Mouse (Mus musculus): ENCODE data around the gene Slc22a6. TPM values are rescaled to one million over a fixed set of nuclear protein-coding genes. Genes with fewer than 3 reads are reported as not detected.

The Slc22a6 gene
- polyA plus RNA-seq, 1 experiment from 2014 or later, result 0.02 TPM

GRCm38 (mm10) chr19:8656341-8656740, 38.5 kb downstream of the Slc22a6 start:
- no peaks in the 10 kb centered on the region for H3K4me1 ChIP-seq (replicated peaks)
- H3K4me3 ChIP-seq (replicated peaks), result no peak overlapping the region
- H3K27me3 ChIP-seq, result peaks cover 10% of the 10 kb centered on the region; the same call in 1 of the 2 replicates
- H3K4me2 ChIP-seq, result no peak overlapping the region
- ATAC-seq (ENCODE audit: insufficient read depth), result no peak
- H3K27ac ChIP-seq (replicated peaks), result no peak overlapping the region
- H3K9me3 ChIP-seq (replicated peaks), result no peaks in the 10 kb centered on the region
- H3K36me3 ChIP-seq (replicated peaks), result no peaks in the 10 kb centered on the region
- WGBS (ENCODE audit: insufficient replicate concordance), result 65% methylated on average over 4 of the region's 4 CpGs
- no peak overlapping the region for H3K9ac ChIP-seq

GRCm38 (mm10) chr19:8661821-8662307, 44.0 kb downstream of the Slc22a6 start:
- WGBS (ENCODE audit: insufficient replicate concordance), result 1% methylated on average over 35 of the region's 35 CpGs
- H3K9ac ChIP-seq, result peak overlapping the region; percentile 35; the same call in 1 of the 2 replicates
- peaks cover 38% of the 10 kb centered on the region for H3K27me3 ChIP-seq
- peak overlapping the region; percentile 73 for H3K4me2 ChIP-seq
- no peak for ATAC-seq (ENCODE audit: insufficient read depth)
- H3K36me3 ChIP-seq (replicated peaks), result no peaks in the 10 kb centered on the region
- no peaks in the 10 kb centered on the region for H3K9me3 ChIP-seq (replicated peaks)
- H3K4me1 ChIP-seq (replicated peaks), result peaks cover 31% of the 10 kb centered on the region
- peak overlapping the region; percentile 42 for H3K4me3 ChIP-seq (replicated peaks)
- no peak overlapping the region for H3K27ac ChIP-seq (replicated peaks)

DNA sequence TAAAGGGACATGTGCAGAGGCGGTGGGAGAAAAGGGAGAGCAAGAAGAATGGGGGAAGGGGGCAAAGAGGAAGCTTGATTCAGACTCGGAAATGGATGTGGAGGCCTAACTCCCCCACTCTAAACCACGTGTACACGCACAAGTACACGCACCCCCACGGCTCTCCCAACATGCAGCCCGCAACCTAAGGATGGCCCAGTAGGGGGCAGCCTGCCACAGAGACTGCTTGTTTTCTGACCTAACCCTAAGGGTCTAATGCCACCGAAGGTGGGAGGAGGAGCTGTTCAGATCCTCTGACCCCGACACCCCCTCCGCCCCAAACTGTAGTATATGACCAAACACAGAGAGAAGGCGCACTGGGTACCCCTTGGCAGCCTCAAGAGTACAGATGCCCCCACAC, 44.5 kb downstream of the Slc22a6 start:
- H3K36me3 ChIP-seq (replicated peaks), result no peaks in the 10 kb centered on the region
- 1% methylated on average over 11 of the region's 11 CpGs for WGBS (ENCODE audit: insufficient replicate concordance)
- no peak overlapping the region for H3K27ac ChIP-seq (replicated peaks)
- H3K4me2 ChIP-seq, result peak overlapping the region; percentile 73
- 0 out of 2 replicates have a peak, but pooled peaks have one; percentile 36 for ATAC-seq (ENCODE audit: insufficient read depth)
- peak overlapping the region; percentile 35; the same call in 1 of the 2 replicates for H3K9ac ChIP-seq
- no peaks in the 10 kb centered on the region for H3K9me3 ChIP-seq (replicated peaks)
- peaks cover 38% of the 10 kb centered on the region for H3K27me3 ChIP-seq
- H3K4me3 ChIP-seq (replicated peaks), result peak overlapping the region; percentile 42
- H3K4me1 ChIP-seq (replicated peaks), result peaks cover 36% of the 10 kb centered on the region

DNA sequence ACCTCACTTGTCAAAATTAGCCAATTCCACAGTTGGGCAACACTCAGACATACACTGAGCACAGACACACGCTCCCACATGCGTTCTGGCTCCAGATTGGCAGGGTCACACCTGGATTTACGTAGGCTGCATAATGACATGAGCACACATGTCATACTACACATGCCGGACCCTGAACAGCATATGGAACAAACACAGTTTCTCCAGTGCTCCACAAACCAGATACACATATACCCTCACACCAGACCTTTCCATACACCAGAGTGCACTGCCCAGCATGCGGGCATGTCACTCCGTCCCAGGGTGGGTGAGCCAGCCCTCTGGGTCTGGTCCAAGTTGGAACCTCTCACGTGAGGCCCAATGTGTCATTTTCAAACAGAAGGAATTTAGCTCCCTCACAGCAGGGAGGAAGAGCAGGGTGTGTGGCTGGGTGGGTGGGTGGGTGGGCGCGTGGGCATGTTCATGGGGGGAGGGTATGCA, 45.6 kb downstream of the Slc22a6 start, which contains the start of gene Chrm1:
TSS of gene Chrm1 (plus strand) at position 430 of the 480 bp plus-strand sequence.
- WGBS (ENCODE audit: insufficient replicate concordance), result 68% methylated on average over 9 of the region's 9 CpGs
- Histone ChIP-seq H3K4me3 (replicated peaks) (peak within 1 kb of the TSS; percentile 42; the same call in 1 of the 2 replicates), H3K27ac (replicated peaks) (no peak within 1 kb of the TSS), H3K4me1 (replicated peaks) (peaks cover 36% of the 10 kb centered on the region), H3K27me3 (peaks cover 38% of the 10 kb centered on the region), H3K9ac (no peak within 1 kb of the TSS), H3K4me2 (peak within 1 kb of the TSS; percentile 73), H3K9me3 (replicated peaks) (no peaks in the 10 kb centered on the region), H3K36me3 (replicated peaks) (no peaks in the 10 kb centered on the region)
- no peak for ATAC-seq (ENCODE audit: insufficient read depth)

GRCm38 (mm10) chr19:8663911-8664421, 46.1 kb downstream of the Slc22a6 start:
- Histone ChIP-seq H3K36me3 (replicated peaks) (no peaks in the 10 kb centered on the region), H3K4me2 (no peak overlapping the region), H3K4me3 (replicated peaks) (no peak overlapping the region), H3K4me1 (replicated peaks) (peaks cover 36% of the 10 kb centered on the region), H3K27ac (replicated peaks) (no peak overlapping the region), H3K9ac (no peak overlapping the region), H3K9me3 (replicated peaks) (no peaks in the 10 kb centered on the region), H3K27me3 (peaks cover 38% of the 10 kb centered on the region)
- no peak for ATAC-seq (ENCODE audit: insufficient read depth)
- WGBS (ENCODE audit: insufficient replicate concordance), result 42% methylated on average over 10 of the region's 10 CpGs

- Histone ChIP-seq H3K4me2 (no peak overlapping the region), H3K9ac (no peak overlapping the region), H3K9me3 (replicated peaks) (no peaks in the 10 kb centered on the region), H3K36me3 (replicated peaks) (no peaks in the 10 kb centered on the region), H3K27me3 (peaks cover 38% of the 10 kb centered on the region), H3K4me1 (replicated peaks) (peaks cover 36% of the 10 kb centered on the region), H3K27ac (replicated peaks) (no peak overlapping the region), H3K4me3 (replicated peaks) (no peak overlapping the region)
- ATAC-seq (ENCODE audit: insufficient read depth), result no peak
- WGBS (ENCODE audit: insufficient replicate concordance), result 18% methylated on average over 3 of the region's 3 CpGs
Measured at GRCm38 (mm10) chr19:8664859-8665258, 47.0 kb downstream of the Slc22a6 start.

- Histone ChIP-seq H3K36me3 (replicated peaks) (no peaks in the 10 kb centered on the region), H3K9ac (no peak overlapping the region), H3K4me3 (replicated peaks) (no peak overlapping the region), H3K4me1 (replicated peaks) (peaks cover 36% of the 10 kb centered on the region), H3K27ac (replicated peaks) (no peak overlapping the region), H3K27me3 (peaks cover 33% of the 10 kb centered on the region), H3K4me2 (no peak overlapping the region), H3K9me3 (replicated peaks) (no peaks in the 10 kb centered on the region)
- WGBS (ENCODE audit: insufficient replicate concordance), result 69% methylated on average over 5 of the region's 5 CpGs
- ATAC-seq (ENCODE audit: insufficient read depth), result no peak
Measured at GRCm38 (mm10) chr19:8665746-8666145, 47.9 kb downstream of the Slc22a6 start.

DNA sequence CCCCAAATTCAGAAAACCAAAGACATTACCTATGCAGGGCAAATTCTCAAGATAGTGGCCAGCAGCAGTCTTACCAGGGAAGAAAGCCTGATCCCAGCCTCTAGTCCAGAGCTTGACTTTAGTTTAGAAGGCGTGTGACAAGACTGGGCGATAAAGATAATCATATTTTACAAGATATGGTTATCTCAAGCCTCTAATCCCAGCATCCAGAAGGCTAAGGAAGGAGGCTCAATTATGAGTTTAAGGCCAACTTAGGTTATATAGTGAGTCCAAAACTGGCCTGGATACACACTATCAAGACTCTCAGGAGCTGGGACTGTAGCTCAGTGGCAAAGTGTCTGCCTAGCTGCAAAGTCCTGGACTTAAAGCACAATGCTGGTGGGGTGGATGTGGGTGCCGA, 55.0 kb downstream of the Slc22a6 start:
- no peak overlapping the region for H3K4me3 ChIP-seq (replicated peaks)
- H3K36me3 ChIP-seq (replicated peaks), result no peaks in the 10 kb centered on the region
- peaks cover 24% of the 10 kb centered on the region for H3K4me1 ChIP-seq (replicated peaks)
- H3K9ac ChIP-seq, result no peak overlapping the region
- H3K9me3 ChIP-seq (replicated peaks), result no peaks in the 10 kb centered on the region
- 28% methylated on average over 3 of the region's 3 CpGs for WGBS (ENCODE audit: insufficient replicate concordance)
- peak; percentile 75 for ATAC-seq (ENCODE audit: insufficient read depth)
- H3K27ac ChIP-seq (replicated peaks), result peak overlapping the region; percentile 60
- no peaks in the 10 kb centered on the region for H3K27me3 ChIP-seq
- H3K4me2 ChIP-seq, result peak overlapping the region; percentile 28

GRCm38 (mm10) chr19:8673336-8674063, 55.7 kb downstream of the Slc22a6 start:
- no peaks in the 10 kb centered on the region for H3K9me3 ChIP-seq (replicated peaks)
- H3K36me3 ChIP-seq (replicated peaks), result no peaks in the 10 kb centered on the region
- H3K4me3 ChIP-seq (replicated peaks), result no peak overlapping the region
- WGBS (ENCODE audit: insufficient replicate concordance), result 15% methylated on average over 9 of the region's 9 CpGs
- peaks cover 24% of the 10 kb centered on the region for H3K4me1 ChIP-seq (replicated peaks)
- H3K9ac ChIP-seq, result no peak overlapping the region
- H3K27ac ChIP-seq (replicated peaks), result peak overlapping the region; percentile 60
- H3K27me3 ChIP-seq, result no peaks in the 10 kb centered on the region
- ATAC-seq (ENCODE audit: insufficient read depth), result peak; percentile 66
- peak overlapping the region; percentile 28 for H3K4me2 ChIP-seq

Data from liver, embryonic 15.5 days (tissue).